Mouse (Mus musculus): ENCODE results near the gene Lrrc10b.

- no peak for TF ChIP-seq POLR2A (IDR thresholded peaks at IDR 0.05; ENCODE audit: control insufficient read depth in 1 of 2, insufficient read depth in 1 of 2, low read depth in 1 of 2, low read length in 2 of 2, poor library complexity in 1 of 2)
- TF ChIP-seq NRF1 (IDR thresholded peaks at IDR 0.05; ENCODE audit: insufficient read depth, low read depth, low read length, poor library complexity, severe bottlenecking), result no peak
- TF ChIP-seq GABPA (IDR thresholded peaks at IDR 0.05; ENCODE audit: low read depth, low read length), result no peak
- TF ChIP-seq ZC3H11A (IDR thresholded peaks at IDR 0.05; ENCODE audit: low read depth, low read length), result no peak
- TF ChIP-seq HCFC1 (IDR thresholded peaks at IDR 0.05; ENCODE audit: low read depth, low read length), result no peak
- TF ChIP-seq JUND (IDR thresholded peaks at IDR 0.05; ENCODE audit: low read depth, low read length), result no peak
- TF ChIP-seq BHLHE40 (IDR thresholded peaks at IDR 0.05; ENCODE audit: borderline replicate concordance, low read depth, low read length), result no peak
- TF ChIP-seq CTCF (IDR thresholded peaks at IDR 0.05 in 2 of 3, conservative IDR thresholded peaks at IDR 0.05 in 1 of 3; ENCODE audit: control insufficient read depth in 1 of 3, insufficient read depth in 1 of 3, low read depth in 2 of 3, low read length in 3 of 3, poor library complexity in 1 of 3, severe bottlenecking in 1 of 3), result no peak
- no peak for TF ChIP-seq POLR2AphosphoS2 (IDR thresholded peaks at IDR 0.05; ENCODE audit: low read length)
- TF ChIP-seq SMC3 (IDR thresholded peaks at IDR 0.05; ENCODE audit: low read depth, low read length), result no peak
- TF ChIP-seq USF1 (IDR thresholded peaks at IDR 0.05; ENCODE audit: low read depth, low read length), result no peak
- TF ChIP-seq NELFE (IDR thresholded peaks at IDR 0.05; ENCODE audit: low read depth, low read length), result no peak
- TF ChIP-seq MAX (IDR thresholded peaks at IDR 0.05; ENCODE audit: low read length), result no peak
These were observed 43.5 kb downstream of the Lrrc10b start for GRCm38 (mm10) chr19:10413701-10414242.
